Mouse (Mus musculus) fibroblast of lung, adult 2 months (primary cell): ENCODE measurements around the gene Gnao1.

Source experiments
- DNase-seq: peaks from one replicate; pipeline ENCODE4 v3.0.0-alpha.2; 2011; ENCODE audit warnings: low read depth

Gene Gnao1

GRCm38 (mm10) chr8:93843858-93844502 is 34.2 kb downstream of the Gnao1 start:
- DNase-seq: no peak

- no peak for DNase-seq
These were observed 35.4 kb downstream of the Gnao1 start for GRCm38 (mm10) chr8:93845186-93845585.

GRCm38 (mm10) chr8:93852087-93852645 is 42.4 kb downstream of the Gnao1 start:
- DNase-seq: peak; percentile 63

- no peak for DNase-seq
These were observed 43.2 kb downstream of the Gnao1 start for GRCm38 (mm10) chr8:93852851-93853461.

GRCm38 (mm10) chr8:93854676-93855075 is 44.9 kb downstream of the Gnao1 start:
- DNase-seq: no peak

- no peak for DNase-seq
These were observed 45.5 kb downstream of the Gnao1 start for GRCm38 (mm10) chr8:93855272-93855671.

GRCm38 (mm10) chr8:93857144-93857543 is 47.4 kb downstream of the Gnao1 start:
- DNase-seq: no peak

GRCm38 (mm10) chr8:93858286-93858685 is 48.5 kb downstream of the Gnao1 start:
- DNase-seq: no peak

GRCm38 (mm10) chr8:93860020-93860419 is 50.3 kb downstream of the Gnao1 start:
- DNase-seq: no peak

- DNase-seq: no peak
These were observed 54.3 kb downstream of the Gnao1 start for GRCm38 (mm10) chr8:93864064-93864463.

- DNase-seq: no peak
These were observed 56.5 kb downstream of the Gnao1 start for GRCm38 (mm10) chr8:93866271-93866670.

- DNase-seq: no peak
These were observed 58.9 kb downstream of the Gnao1 start for GRCm38 (mm10) chr8:93868486-93869221.

GRCm38 (mm10) chr8:93871275-93871674 is 61.5 kb downstream of the Gnao1 start:
- DNase-seq: peak; percentile 48

- DNase-seq: no peak
These were observed 68.6 kb downstream of the Gnao1 start for GRCm38 (mm10) chr8:93878396-93878795.

GRCm38 (mm10) chr8:93879966-93880365 is 70.2 kb downstream of the Gnao1 start:
- DNase-seq: no peak

GRCm38 (mm10) chr8:93881381-93881780 is 71.6 kb downstream of the Gnao1 start:
- no peak for DNase-seq

- DNase-seq: no peak
These were observed 73.5 kb downstream of the Gnao1 start for GRCm38 (mm10) chr8:93883241-93883640.

- no peak for DNase-seq
These were observed 74.0 kb downstream of the Gnao1 start for GRCm38 (mm10) chr8:93883771-93884170.

- DNase-seq: no peak
These were observed 74.5 kb downstream of the Gnao1 start for GRCm38 (mm10) chr8:93884316-93884715.

- DNase-seq: no peak
These were observed 76.4 kb downstream of the Gnao1 start for GRCm38 (mm10) chr8:93886181-93886580.

- DNase-seq: no peak
These were observed 78.4 kb downstream of the Gnao1 start for GRCm38 (mm10) chr8:93888150-93888676.

- no peak for DNase-seq
These were observed 79.1 kb downstream of the Gnao1 start for GRCm38 (mm10) chr8:93888702-93889480.
